Comparison of ENCODE assay signal across 19 mouse cellular contexts in genomic region chr6:29998140-29998539, GRCm38 (mm10). TPM values are rescaled to one million over a fixed set of nuclear protein-coding genes. Genes with fewer than 3 reads are reported as not detected.
DNase-seq lines count a peak whose midpoint lies in the region; TF ChIP-seq lines count a peak whose summit lies in the region.
"Had no signal": no experiment of that assay in that cellular context is flagged by ENCODE, and none has a peak within 500 bp of the region (broad histone marks: within the 10 kb centered on the region; RNA-seq: fewer than 3 reads in every experiment).

No protein-coding gene starts in this region.

- peak; percentile 30 for DNase-seq in gastrocnemius, adult 2 months
- DNase-seq in gastrocnemius, adult 8-10 months (ENCODE audit: low spot score in 2 of 2): no peak
- DNase-seq in layer of hippocampus, adult 2 months (ENCODE audit: low spot score in 2 of 2): no peak
- no peak for DNase-seq in layer of hippocampus, postnatal 25 days (ENCODE audit: extremely low spot score in 1 of 2, low spot score in 1 of 2)
- peak; percentile 45 for DNase-seq in R1 (ENCODE audit: low read depth, low spot score)
- DNase-seq in right cerebral cortex, postnatal 10 days (ENCODE audit: low spot score in 2 of 2): no peak
- DNase-seq: B cell, adult 2 months; cerebellum, adult 11 months; cerebellum, postnatal 14 days; retina, postnatal 1 day; thymus, postnatal 14 days had no signal

- H3K9me3 ChIP-seq in E14TG2a.4 (ENCODE audit: low read length): no peaks in the 10 kb centered on the region
- H3K9me3 ChIP-seq: forebrain, embryonic 10.5 days; hindbrain, embryonic 10.5 days; kidney, embryonic 15.5 days; midbrain, embryonic 15.5 days; neural tube, embryonic 12.5 days had no signal

- peak overlapping the region; percentile 51 for H3K4me3 ChIP-seq in gastrocnemius, adult 2 months
- no peak overlapping the region for H3K4me3 ChIP-seq in layer of hippocampus, adult 2 months
- peak overlapping the region; percentile 57 for H3K4me3 ChIP-seq in E14TG2a.4 (replicated peaks; ENCODE audit: low read length)
- H3K4me3 ChIP-seq: forebrain, embryonic 10.5 days; hindbrain, embryonic 10.5 days; kidney, embryonic 15.5 days; midbrain, embryonic 15.5 days; neural tube, embryonic 12.5 days had no signal

- H3K27me3 ChIP-seq in E14TG2a.4 (ENCODE audit: insufficient read depth, low read length): peaks cover 17% of the 10 kb centered on the region
- H3K27me3 ChIP-seq: CH12.LX; kidney, embryonic 15.5 days; midbrain, embryonic 15.5 days; neural tube, embryonic 12.5 days had no signal

- H3K36me3 ChIP-seq in E14TG2a.4 (ENCODE audit: insufficient read depth, low read length): no peaks in the 10 kb centered on the region
- H3K36me3 ChIP-seq: forebrain, embryonic 10.5 days; hindbrain, embryonic 10.5 days; kidney, embryonic 15.5 days; midbrain, embryonic 15.5 days; neural tube, embryonic 12.5 days had no signal

- intact Hi-C loops in gastrocnemius, adult 2 months (cut with DNase I): loop anchor here (10.0 kb wide), 1 partner anchor 87 kb away; no protein-coding TSS in a partner anchor

- TF ChIP-seq CTCF in gastrocnemius, adult 2 months (IDR thresholded peaks at IDR 0.05): peak; percentile 42
- TF ChIP-seq CTCF in layer of hippocampus, adult 2 months (conservative IDR thresholded peaks at IDR 0.05): peak; percentile 52
- no peak for TF ChIP-seq CTCF in E14TG2a.4 (conservative IDR thresholded peaks at IDR 0.05; ENCODE audit: low read length)

- H3K27ac ChIP-seq in gastrocnemius, adult 2 months: no peak overlapping the region
- no peak overlapping the region for H3K27ac ChIP-seq in layer of hippocampus, adult 2 months
- H3K27ac ChIP-seq: forebrain, embryonic 10.5 days; hindbrain, embryonic 10.5 days; hindbrain, postnatal 0 days; kidney, embryonic 15.5 days; midbrain, embryonic 15.5 days; neural tube, embryonic 12.5 days had no signal

- peaks cover 30% of the 10 kb centered on the region for H3K4me1 ChIP-seq in E14TG2a.4 (replicated peaks; ENCODE audit: low read depth, low read length)
- H3K4me1 ChIP-seq: midbrain, embryonic 15.5 days; neural tube, embryonic 12.5 days had no signal

RNA-seq across cellular contexts. Expression of gene Nrf1, which starts 49.6 kb away (rescaled TPM):
- 10 to 100 TPM; 10.8 to 13.0 TPM for total RNA-seq in gastrocnemius, adult 2 months (2021)
- total RNA-seq in gastrocnemius, adult 8-10 months (2022): 10 to 100 TPM; 10.8 to 13.6 (median 11.7) TPM
- 10 to 100 TPM; 25.9 to 26.0 TPM for total RNA-seq in layer of hippocampus, adult 2 months (2021)
- total RNA-seq in layer of hippocampus, postnatal 25 days (2021): 10 to 100 TPM; 19.7 to 23.4 TPM

Comparison
In these comparisons a context has a peak if more than half of its experiments do, and no peak if none do; other contexts are left out.
1. DNase-seq: peak in gastrocnemius, adult 2 months (single experiment) and R1 (single experiment); none in gastrocnemius, adult 8-10 months (0 of 2), layer of hippocampus, adult 2 months (0 of 2), layer of hippocampus, postnatal 25 days (0 of 2) and right cerebral cortex, postnatal 10 days (0 of 2).